Mouse (Mus musculus) CH12.LX (cell line): ENCODE data around the gene Olfr15.

Source experiments
- BHLHE40 ChIP-seq: IDR thresholded peaks from 2 replicates; pipeline ENCODE4 v1.6.1; 2011; ENCODE audit warnings: mild to moderate bottlenecking, low read depth, low read length, improper control_type of control experiment
- CTCF ChIP-seq, 2 experiments: IDR thresholded peaks in 1 of 2; conservative IDR thresholded peaks in 1 of 2; 2 replicates each; pipeline ENCODE4 v1.5.1; 2011 to 2012; ENCODE audit warnings: low read depth in 2 of 2, low read length in 2 of 2, improper control_type of control experiment in 1 of 2, inconsistent platforms in 1 of 2, mild to moderate bottlenecking in 1 of 2, moderate library complexity in 1 of 2
- ELF1 ChIP-seq: IDR thresholded peaks from 2 replicates; pipeline ENCODE4 v1.6.1; 2014; ENCODE audit warnings: low read depth, mild to moderate bottlenecking, inconsistent platforms, low read length, improper control_type of control experiment
- EP300 ChIP-seq: IDR thresholded peaks from 2 replicates; pipeline ENCODE4 v1.6.1; 2011; ENCODE audit warnings: low read length, improper control_type of control experiment
- ETS1 ChIP-seq: conservative IDR thresholded peaks from 2 replicates; pipeline ENCODE4 v1.6.1; 2012; ENCODE audit warnings: low read depth, mild to moderate bottlenecking, inconsistent platforms, low read length, improper control_type of control experiment, moderate library complexity
- MYC ChIP-seq: IDR thresholded peaks from 2 replicates; pipeline ENCODE4 v1.6.1; 2011; ENCODE audit warnings: low read depth, mild to moderate bottlenecking, improper control_type of control experiment, low read length
- SMC3 ChIP-seq: IDR thresholded peaks from 2 replicates; pipeline ENCODE4 v1.6.1; 2011; ENCODE audit warnings: low read depth, low read length, improper control_type of control experiment
- ZC3H11A ChIP-seq: IDR thresholded peaks from 2 replicates; pipeline ENCODE4 v1.6.1; 2012; ENCODE audit warnings: low read depth, mild to moderate bottlenecking, inconsistent platforms, low read length, improper control_type of control experiment

DNA sequence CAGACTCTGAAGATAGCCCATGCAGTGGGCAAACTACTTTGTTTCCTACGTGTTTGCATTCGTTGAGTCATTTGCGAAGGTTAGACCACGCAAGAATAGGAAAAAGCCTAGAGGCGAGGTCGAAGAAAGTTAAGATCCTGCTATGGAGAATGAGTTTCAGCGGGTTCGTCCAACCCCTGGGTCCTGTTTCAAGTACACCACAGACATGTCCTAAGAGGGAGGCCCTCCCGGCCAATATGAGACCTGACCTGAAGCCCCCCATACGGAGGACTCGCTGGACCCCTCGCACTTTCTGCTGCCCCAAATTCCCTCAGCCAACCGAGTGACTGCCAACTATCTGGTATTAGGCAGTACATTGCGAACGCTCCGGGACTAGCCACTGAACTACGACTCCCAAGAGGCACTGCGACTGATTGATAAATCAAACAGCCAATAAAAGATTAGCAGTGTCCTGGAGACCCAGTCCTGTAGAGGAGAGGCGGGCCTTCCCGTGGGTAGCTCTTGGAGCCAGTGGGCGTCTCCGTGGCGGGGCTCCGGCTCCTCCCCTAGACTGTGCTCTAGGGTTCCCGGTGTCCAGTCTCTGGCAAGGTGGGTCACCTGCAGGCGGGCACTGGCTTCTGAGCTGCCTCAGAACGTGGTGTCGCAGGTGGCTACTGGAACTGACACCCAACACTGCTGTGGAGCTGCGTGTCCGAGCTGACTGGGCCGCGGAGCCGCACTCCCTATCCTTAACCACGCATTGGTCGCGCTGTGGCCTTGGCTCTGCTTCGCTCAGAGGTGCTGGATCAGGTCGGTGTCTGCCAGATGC, 16.2 kb downstream of the Olfr15 start, which contains the start of gene Zfp174:
- no peak for TF ChIP-seq CTCF (conservative IDR thresholded peaks at IDR 0.05 in 1 of 2, IDR thresholded peaks at IDR 0.05 in 1 of 2; ENCODE audit: low read depth in 2 of 2, low read length in 2 of 2)
- peak; percentile 70 for TF ChIP-seq ELF1
- no peak for TF ChIP-seq MYC
- TF ChIP-seq SMC3, result no peak
- TF ChIP-seq EP300, result no peak
- no peak for TF ChIP-seq ZC3H11A
- no peak for TF ChIP-seq BHLHE40
- TF ChIP-seq ETS1, result no peak
